Mouse (Mus musculus) erythroid progenitor cell, adult 5-6 weeks (primary cell): Measurements from ENCODE around the gene Stx5a. TPM values are rescaled to one million over a fixed set of nuclear protein-coding genes. Genes with fewer than 3 reads are reported as not detected.
"Not testable (repeated sequence)": the region's sequence is repeated elsewhere in the genome, so short reads cannot be mapped to it uniquely, and the experiment has no call there.

Experiments used
- ATAC-seq: replicated peaks from 2 replicates; pipeline ENCODE4 v1.8.0; 2016; ENCODE audit warnings: moderate number of reproducible peaks, mild to moderate bottlenecking, moderate TSS enrichment, inconsistent platforms; ENCODE audit not compliant: poor library complexity, low FRiP score, severe bottlenecking
- total RNA-seq, 2 experiments: library from RNA; stranded (forward) in 1 of 2; stranded (reverse) in 1 of 2; fragments of 150-400 nt in 1 of 2; fragments of 186-747, 209-891 nt in 1 of 2; gene quantifications; 2 replicates each; pipeline versions ENCODE4 v1.2.3 to v1.2.4; 2015 to 2017; ENCODE audit warnings: low replicate concordance in 2 of 2

Stx5a gene
- total RNA-seq, 2 experiments from 2014 or later, result 97.7 to 119 TPM

DNA sequence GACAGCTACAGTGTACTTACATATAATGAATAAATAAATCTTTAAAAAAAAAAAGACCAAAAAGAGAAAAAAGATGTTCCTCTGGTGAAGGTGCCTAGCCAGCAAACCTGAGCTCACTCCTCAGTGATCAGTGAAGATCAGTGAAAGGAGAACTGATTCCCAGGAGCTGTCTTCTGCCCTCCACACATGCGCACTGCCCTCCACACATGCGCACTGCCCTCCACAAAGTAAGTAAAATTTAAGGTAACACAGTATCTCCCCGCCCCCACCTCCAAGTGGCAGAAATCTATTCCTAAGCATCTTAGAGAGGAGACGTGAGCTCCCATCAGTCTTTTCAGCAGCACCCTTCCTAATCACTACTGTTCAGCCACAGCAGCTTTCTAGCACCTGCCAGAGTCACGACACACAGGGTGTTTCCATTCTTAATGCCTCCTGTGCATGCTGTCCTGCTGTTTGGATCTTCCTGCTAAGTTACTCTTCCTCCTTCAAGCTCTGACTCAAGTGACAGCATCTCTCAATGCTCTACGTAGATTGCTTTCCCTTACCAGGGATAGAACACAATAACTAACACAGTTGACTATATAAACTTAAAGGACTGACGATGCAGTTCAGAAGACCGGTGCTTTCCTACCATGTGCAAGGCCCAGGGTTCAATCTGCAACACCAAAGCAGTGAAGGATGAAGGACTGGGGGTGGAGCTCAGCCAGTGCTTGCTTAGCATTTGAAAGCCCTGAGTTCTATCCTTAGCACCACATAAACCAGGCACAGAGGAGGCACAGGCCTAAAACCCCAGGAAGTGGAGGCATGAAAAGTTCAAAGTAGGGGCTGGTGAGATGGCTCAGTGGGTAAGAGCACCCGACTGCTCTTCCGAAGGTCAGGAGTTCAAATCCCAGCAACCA is 25.1 kb upstream of the Stx5a start:
- peak; percentile 26; the same call in 1 of the 2 replicates for ATAC-seq

DNA sequence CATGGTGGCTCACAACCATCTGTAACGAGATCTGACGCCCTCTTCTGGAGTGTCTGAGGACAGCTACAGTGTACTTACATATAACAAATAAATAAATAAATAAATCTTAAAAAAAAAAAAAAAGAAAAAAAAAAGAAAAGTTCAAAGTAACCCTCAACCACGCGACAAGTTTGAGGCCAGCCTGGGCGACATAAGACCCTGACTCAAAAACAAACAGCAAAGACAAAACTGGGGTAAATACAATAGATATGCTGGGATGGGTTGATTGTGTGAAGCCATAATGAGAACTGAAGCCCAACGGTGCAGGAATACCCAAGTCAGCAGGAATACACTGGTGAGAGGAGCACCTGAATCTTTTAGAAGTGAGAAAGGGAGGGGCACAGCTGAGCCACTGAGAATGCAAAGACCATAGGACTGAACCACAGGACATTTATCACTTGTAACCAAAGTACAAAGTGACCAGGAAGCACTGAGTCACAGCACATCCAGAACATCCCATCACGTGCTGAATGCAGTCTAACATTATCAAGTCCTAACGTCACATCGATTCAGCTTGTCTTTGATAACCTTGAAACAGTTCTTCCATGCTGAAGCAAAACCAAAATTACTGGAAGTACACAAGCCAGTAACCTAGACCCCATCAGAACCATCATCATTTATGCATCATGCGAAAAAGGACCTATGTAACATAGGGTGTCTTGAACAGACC is 24.3 kb upstream of the Stx5a start:
- no peak for ATAC-seq

DNA sequence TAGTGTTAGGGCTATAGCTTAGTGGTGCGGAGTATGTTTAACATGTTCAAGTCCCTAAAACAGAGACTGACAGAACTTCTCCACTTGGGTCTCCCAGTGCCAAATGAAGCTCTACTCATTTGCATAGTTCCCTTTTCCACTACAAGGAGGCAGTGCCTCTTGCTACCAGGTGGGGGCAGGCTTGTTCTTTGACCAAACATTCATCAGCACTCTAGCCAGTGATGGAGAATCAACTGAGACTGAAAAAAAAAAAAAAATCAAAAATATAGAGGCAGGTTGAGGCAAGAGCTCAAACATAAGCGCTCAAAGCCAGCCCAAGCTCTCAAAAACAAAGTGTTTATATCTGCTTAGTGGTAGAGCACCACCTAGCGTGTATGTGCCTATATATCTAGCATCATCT is 22.9 kb upstream of the Stx5a start:
- peak; percentile 48 for ATAC-seq

DNA sequence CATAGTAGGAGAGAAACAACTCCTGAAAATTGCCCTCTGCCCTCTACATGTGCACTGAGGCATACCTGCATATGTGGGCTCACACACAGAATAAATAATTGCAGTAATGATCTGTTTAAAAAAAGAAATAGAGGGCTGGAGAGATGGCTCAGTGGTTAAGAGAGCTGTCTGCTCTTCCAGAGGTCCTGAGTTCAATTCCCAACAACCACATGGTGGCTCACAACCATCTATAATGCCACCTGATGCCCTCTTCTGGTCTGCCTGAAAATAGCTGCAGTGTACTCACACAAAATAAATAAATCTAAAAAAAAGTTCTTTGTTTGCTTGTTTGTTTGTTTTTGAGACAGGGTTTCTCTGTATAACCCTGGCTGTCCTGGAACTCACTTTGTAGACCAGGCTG is 22.2 kb upstream of the Stx5a start:
- ATAC-seq, result not testable (repeated sequence)

DNA sequence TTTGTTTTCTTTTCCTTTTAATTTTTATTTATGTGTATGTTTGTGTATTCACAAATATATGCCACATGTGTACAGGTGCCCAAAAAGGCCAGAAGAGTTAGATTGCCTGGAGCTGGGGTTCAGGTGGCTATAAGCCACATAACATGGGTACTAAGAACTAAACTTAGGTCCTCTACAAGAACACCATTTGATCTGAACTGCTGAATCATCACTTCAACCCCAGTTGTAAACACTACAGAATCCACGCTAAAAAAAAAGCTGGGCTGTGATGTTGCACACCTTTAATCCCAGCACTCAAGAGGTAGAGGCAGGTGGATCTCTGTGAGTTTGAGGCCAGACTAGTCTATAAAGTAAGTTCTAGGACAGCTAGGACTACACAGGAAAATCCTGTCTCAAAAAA is 19.8 kb upstream of the Stx5a start:
- no peak for ATAC-seq

DNA sequence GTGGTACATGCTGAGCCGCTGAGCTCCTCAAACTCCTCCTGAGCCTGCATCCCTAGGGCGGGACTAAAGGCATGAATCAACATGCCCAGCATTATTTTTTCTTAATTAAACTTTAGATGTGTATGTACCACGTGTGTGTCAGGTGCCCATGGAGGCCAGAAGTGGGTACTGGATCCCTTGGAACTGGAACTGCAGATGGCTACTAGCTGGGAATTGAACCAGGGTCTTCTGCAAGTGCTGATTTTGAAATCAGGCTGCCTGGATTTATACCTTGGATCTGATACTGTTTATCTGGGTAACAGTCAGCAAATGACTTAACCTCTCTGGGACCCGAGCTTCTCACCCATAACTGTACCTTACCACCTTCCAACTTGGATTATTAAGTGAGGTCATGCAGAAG is 19.2 kb upstream of the Stx5a start:
- no peak for ATAC-seq

DNA sequence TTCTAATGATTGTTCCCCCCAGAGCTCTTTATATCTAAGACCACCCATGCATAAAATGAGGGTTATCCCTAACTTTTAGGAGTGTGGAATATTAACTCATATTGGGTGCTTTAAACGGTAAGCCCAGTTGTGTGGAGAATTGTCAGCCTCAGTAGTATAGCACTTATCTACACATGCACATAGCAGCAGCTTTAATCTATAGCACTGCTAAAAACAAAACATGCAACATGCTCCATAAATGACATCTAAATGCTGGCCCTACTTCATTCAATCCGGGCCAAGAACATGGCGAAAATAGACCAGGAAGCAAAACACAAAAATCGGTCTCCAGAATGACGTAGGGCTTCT is 18.7 kb upstream of the Stx5a start:
- peak; percentile 16 for ATAC-seq

DNA sequence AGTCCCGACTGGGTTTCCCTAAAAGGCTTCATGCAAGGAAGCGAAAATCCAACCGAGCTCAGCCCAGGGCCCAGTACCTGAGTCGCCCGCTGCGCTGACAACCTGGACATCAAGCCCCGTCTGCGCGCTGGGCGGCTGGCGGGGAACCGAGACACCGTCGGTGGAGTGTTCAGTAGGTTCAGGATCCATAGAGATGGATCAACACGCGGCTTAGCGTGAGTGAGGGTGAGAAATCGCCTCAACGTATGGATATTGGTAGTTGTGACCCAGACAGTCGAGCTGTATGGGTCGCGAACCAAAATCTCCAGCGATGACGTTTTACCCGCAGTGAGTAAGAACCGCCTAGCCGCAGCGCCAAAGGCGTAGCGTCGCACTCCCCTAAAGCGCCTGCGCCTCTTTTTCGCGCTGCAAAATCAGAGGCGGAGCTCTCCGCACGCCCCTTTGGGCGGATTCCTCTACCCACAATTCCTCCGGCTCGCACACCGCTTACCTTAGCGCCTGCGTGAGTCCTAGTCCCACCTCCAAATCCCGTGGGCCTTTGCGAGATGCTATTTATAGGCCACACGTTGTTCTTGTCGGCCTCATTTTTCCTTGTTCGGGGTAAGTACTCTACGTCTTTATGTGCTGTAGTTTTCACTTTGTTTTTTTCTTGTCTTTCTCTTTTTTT is 18.2 kb upstream of the Stx5a start, which contains the start of gene Slc3a2:
TSS of gene Slc3a2 (minus strand) at position 463 of the 667 bp plus-strand sequence.
- peak; percentile 89 for ATAC-seq

DNA sequence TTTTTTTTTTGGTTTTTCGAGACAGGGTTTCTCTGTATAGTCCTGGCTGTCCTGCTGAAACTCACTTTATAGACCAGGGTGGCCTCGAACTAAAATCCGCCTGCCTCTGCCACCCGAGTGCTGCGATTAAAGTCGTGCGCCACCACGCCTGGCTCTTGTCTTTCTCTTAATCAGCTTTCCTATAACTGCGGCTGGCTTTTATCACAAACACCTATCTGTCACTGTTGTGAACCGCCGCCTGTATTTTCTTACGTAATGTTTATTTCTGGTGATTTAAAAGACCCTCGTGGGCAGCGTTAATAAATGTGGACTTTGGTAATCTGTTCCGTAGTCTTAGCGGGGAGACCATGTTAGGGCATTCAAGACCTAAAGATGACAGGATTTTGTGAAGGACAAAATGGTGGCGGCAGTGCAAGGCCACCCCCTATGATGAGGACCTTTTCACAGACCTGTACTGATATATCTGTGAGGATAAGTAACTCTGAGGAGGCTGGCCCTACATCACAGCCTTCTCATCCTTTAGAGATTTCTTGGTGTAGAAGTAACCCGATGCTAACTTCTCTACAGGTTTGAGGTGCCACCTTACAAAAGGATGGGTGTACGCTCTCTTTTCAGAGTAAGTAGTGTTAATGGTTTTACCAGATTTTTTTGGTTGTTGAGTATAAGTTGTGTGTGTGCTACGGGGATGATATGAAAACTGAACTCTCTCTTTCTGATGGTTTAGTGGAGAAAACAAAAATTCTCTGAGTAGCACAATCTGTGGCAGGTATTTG is 17.5 kb upstream of the Stx5a start:
- 0 out of 2 replicates have a peak, but pooled peaks have one; percentile 17 for ATAC-seq

DNA sequence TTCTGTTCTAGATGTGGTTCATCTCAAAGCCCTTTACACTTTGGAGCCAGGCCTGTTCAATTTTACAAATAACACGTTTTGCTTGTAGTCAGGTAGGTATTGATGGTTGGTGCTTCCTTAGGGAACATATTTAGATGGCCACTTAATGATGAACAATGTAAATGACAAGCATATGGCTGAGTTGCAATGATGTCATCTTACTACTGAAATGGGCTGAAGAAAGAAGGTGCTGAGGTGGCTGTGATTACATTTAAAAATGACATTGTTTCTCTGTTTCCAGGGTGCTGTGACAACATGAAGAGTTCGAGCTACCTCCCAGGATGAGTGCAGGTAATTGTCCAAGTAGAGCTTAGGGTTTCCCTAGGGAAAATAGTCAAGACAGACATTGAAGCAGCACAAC is 16.8 kb upstream of the Stx5a start:
- no peak for ATAC-seq

DNA sequence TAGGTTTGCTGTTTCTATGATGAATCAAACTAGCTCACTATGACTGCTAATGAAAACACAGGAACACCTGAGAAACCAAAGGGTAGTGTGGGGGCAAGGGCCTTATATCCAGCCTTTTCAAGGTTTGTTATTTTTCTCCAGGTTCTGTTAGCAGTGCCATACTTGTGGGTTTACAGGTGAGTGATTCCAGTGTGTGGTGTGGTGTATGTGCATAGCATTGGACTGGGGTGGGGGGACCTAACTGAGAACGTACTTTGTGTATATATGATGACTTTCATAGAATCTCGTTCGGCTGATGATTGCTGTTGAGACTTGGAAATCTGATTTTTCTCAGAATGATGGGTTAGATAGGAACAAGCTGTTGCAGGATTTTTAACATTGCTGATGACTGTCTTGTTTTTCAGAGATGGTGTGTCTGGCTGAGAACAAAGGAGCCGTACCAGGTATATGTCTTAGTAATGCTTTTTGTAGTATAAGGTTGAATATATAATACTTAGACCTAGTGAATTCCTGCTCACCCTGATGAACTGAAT is 16.1 kb upstream of the Stx5a start:
- ATAC-seq, result no peak

DNA sequence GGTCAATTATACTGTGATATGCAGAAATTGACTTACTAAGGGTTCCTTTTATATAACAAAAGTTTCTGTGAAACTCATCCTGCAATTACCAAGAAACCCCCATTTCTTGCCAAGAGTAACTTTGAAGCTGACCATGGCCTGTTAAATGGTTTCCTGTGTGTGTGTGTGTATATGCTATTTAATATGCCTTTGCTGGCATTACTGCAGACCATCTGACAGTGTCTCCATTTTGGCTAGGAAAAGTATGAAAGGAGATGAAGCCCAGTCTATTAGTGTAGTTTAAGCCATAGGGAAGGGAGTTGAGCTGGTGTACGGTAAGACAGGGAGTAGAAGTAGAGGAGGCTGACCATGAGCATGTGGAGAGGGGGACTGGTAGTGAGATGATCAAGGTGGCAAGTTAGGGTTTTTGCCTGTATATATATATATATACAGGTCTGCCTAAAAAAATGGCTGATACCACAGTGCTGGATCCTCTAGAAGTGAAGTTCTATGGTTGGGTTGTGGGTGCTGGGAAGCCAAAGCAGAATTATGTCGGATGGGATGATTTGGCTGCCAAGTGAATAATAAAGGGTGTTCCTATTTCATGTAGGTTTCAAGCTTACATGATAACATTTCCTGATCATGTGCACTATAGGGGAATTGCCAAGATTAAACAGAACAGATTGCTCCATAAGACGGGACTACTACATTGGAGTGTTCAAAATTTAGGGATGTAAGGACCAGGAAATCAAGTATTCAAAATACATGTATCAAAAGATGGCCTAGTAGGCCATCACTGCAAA is 14.4 kb upstream of the Stx5a start:
- no peak for ATAC-seq

DNA sequence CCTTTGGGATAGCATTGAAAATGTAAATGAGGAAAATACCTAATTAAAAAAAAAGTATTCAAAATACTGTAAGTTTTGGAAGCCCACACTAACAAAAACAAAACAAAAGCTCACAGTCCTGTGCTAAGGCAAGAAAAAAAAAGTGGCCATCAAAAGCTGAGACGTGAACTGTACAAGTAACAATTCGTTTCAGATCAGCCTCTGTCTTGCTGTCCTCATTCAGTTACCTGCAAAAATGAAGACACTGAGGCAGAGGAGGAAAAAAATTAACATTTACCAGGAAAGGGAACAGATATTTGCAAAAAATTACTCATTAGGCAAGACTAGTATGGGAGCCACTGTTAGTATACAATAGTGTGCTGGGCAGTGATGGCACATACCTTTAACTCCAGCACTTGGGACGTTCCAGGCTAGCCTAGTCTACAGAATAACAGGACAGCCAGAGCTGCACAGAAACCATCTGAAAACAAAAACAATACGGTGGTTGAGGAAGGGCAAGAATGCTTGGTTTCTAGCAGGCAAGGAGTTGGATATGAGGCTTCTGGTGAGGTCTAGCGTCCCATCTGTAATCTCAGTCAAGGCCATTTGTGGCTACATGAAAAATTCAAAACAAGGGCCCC is 13.6 kb upstream of the Stx5a start:
- ATAC-seq, result no peak

DNA sequence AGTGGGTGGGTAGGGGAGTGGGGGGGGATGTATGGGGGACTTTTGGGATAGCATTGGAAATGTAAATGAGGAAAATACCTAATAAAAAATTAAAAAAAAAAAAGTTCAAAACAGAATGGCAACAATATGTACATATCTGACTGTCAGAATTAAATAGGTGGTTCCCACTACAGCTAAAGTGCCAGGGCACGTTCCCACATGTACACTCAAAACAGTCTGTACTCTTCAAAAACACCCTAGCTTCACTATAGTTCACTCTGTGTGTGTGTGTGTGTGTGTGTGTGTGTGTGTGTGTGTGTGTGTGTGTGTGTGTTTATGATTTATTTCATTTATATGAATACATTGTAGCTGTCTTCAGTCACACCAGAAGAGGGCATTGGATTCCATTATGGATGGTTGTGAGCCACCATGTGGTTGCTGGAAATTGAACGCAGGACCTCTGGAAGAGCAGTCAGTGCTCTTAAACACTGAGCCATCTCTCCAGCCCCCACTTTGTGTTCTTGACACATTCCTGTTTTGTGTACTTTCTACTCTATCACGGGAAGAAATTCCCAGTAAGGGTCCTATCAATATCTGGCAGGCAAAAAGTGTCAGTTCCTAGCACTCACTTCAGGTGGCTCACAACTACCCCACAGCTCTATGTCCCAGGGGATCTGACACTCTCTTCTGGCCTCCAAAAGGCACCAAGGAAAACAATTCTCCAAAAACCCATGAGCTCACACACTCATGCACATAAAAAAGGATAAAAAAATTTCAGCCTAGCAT is 12.7 kb upstream of the Stx5a start:
- not testable (repeated sequence) for ATAC-seq

DNA sequence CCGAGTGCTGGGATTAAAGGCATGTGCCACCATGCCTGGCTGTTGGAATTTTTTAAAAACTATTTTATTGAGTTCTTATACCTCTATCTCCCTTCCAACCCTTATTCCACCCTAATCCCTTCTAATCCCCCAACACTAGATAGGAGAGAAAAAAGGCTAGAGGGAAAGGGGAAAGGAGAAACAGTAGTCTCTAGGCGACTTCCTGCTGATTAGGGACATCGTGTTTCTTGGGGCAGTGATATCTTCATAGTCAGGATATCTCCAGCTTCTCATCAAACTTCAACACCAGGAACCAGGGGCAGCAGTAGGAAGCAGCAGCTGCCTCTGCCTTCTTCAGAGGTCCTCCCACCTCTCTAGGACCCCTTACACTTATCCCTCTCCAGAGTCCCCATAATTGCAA is 6.9 kb upstream of the Stx5a start:
- no peak for ATAC-seq

DNA sequence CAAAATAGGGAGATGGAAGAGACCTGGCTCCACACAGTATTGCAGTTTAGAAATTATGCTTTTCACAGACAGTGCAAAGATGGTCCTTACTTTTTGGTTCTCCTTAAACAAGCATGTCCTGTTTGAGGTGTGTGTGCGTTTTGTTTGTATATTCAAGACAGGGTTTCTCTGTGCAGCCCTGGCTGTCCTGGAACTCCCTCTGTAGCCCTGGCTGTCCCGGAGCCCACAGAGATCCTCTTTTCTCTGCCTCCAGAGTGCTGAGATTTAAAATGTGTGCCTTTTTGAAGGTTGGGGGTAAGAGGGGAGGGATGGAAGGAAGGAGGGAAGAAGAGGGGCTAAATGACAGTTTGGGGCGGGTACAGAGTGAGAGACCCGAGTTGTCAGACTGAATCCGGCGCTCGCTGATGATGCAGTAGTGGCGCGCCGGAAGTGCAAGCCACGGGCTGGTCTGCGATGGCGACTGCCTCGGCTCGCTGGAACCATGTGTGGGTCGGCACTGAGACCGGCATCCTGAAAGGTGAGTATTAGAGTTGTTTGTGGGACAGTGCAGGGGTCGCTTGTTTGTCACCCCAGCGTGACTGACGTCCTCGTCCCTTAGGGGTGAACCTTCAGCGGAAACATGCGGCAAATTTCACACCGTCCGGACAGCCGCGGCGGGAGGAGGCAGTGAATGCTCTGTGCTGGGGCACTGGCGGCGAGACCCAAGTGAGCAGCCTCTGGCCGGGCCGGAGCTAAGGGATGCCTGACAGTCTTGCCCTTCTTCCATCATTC is 5.6 kb upstream of the Stx5a start, which contains the start of gene Wdr74:
TSS of gene Wdr74 (plus strand) at position 439 of the 771 bp plus-strand sequence.
- ATAC-seq, result peak; percentile 97

DNA sequence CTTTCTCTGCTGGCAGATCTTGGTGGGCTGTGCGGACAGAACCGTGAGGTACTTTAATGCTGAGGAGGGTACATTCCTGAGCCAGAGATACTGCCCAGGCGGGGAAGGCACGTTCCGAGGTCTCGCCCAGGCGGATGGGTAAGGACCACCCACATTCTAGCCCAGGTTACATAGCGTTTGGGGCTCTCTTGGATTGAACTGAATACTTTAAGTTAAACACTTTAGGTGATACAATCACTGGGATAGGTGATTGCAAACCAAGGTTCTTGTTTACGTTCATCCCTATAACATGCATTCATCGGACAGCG is 5.1 kb upstream of the Stx5a start:
- no peak for ATAC-seq
